Mouse (Mus musculus) heart, postnatal 0 days (tissue): ENCODE data around the gene Nudt1. TPM values are rescaled to one million over a fixed set of nuclear protein-coding genes. Genes with fewer than 3 reads are reported as not detected.

ENCODE experiments used
- ATAC-seq: fragments of 200-750 bp; cut with Nextera tagmentation; 2 replicates; pipeline ENCODE4 v1.8.0; 2017; ENCODE audit warnings: low read depth, moderate number of reproducible peaks, moderate library complexity; ENCODE audit not compliant: insufficient read depth
- DNase-seq: peaks from one replicate; pipeline ENCODE4 v3.0.0-alpha.2; 2016; ENCODE audit warnings: low spot score
- H3K27ac ChIP-seq: fragments of 300-500 bp; sonication (generic); 2 replicates; pipeline ENCODE4 v1.5.1; 2014; ENCODE audit warnings: low read depth, mild to moderate bottlenecking
- H3K27me3 ChIP-seq: fragments of 300-500 bp; sonication (generic); 2 replicates; pipeline ENCODE4 v1.6.1; 2014; ENCODE audit warnings: low read length, mixed read lengths; ENCODE audit not compliant: control insufficient read depth, insufficient read depth
- H3K36me3 ChIP-seq: fragments of 300-500 bp; sonication (generic); replicated peaks from 2 replicates; pipeline ENCODE4 v1.6.1; 2014; ENCODE audit warnings: low read length, mixed read lengths; ENCODE audit not compliant: control insufficient read depth, insufficient read depth
- H3K4me1 ChIP-seq: fragments of 300-500 bp; sonication (generic); 2 replicates; pipeline ENCODE4 v1.6.1; 2014; ENCODE audit warnings: antibody characterized with exemption; ENCODE audit not compliant: control insufficient read depth, insufficient read depth
- H3K4me2 ChIP-seq: fragments of 300-500 bp; sonication (generic); 2 replicates; pipeline ENCODE4 v1.6.1; 2014; ENCODE audit warnings: low read depth, mild to moderate bottlenecking, low read length, moderate library complexity
- H3K4me3 ChIP-seq: fragments of 300-500 bp; sonication (generic); 2 replicates; pipeline ENCODE4 v1.5.1; 2014; ENCODE audit warnings: low read depth, low read length
- H3K9ac ChIP-seq: fragments of 300-500 bp; sonication (generic); replicated peaks from 2 replicates; pipeline ENCODE4 v1.6.1; 2014; ENCODE audit warnings: low read depth, low read length, mixed read lengths
- H3K9me3 ChIP-seq: fragments of 300-500 bp; sonication (generic); replicated peaks from 2 replicates; pipeline ENCODE4 v1.6.1; 2016; ENCODE audit warnings: low read length; ENCODE audit not compliant: control insufficient read depth
- CTCF ChIP-seq: IDR thresholded peaks from 2 replicates; pipeline ENCODE4 v1.5.1; 2016; ENCODE audit warnings: antibody characterized with exemption, control low read depth, low read depth
- EP300 ChIP-seq: IDR thresholded peaks from 2 replicates; pipeline ENCODE4 v1.6.1; 2016; ENCODE audit warnings: antibody characterized with exemption, low read depth
- WGBS: fragments of 180-500 bp; shearing (Covaris S2); extraction: QIAGEN DNeasy Blood & Tissue Kit; methylation state at CpG from one replicate; pipeline ENCODE4 v1.1.7; 2014; 5-methylcytosine and 5-hydroxymethylcytosine counted together
- polyA plus RNA-seq: library from polyadenylated mRNA; unstranded; fragments of >200 nt; fragmentation: Nextera tagmentation; extraction: Ambion mirVana; gene quantifications from 2 replicates; pipeline ENCODE4 v1.2.1, GENCODE M21; 2015
- total RNA-seq: library from RNA; depleted of rRNA; stranded (reverse); fragments of >200 nt; gene quantifications from 2 replicates; pipeline ENCODE4 v1.2.3, GENCODE M21; 2014; ENCODE audit warnings: low replicate concordance

Gene Nudt1
- total and polyA plus RNA-seq, 2 experiments from 2014 or later: 11.3 to 17.4 TPM

GRCm38 (mm10) chr5:140331615-140332512 is 10.4 kb downstream of the Nudt1 start, which contains the start of gene Mrm2:
Mrm2 (minus strand) TSS chr5:140331898.
- 1% methylated on average over 39 of the region's 39 CpGs for WGBS
- no peaks in the 10 kb centered on the region for H3K9me3 ChIP-seq
- H3K4me3 ChIP-seq: peak within 1 kb of the TSS; percentile 83
- H3K4me1 ChIP-seq: peaks cover 9% of the 10 kb centered on the region
- peaks cover 15% of the 10 kb centered on the region for H3K36me3 ChIP-seq
- H3K4me2 ChIP-seq: peak within 1 kb of the TSS; percentile 87
- DNase-seq (peak; percentile 49), ATAC-seq (peak; percentile 82)
- no peaks in the 10 kb centered on the region for H3K27me3 ChIP-seq
- peak within 1 kb of the TSS; percentile 79 for H3K27ac ChIP-seq
- TF ChIP-seq CTCF (peak; percentile 66), EP300 (no peak)
- H3K9ac ChIP-seq: peak within 1 kb of the TSS; percentile 82

GRCm38 (mm10) chr5:140332519-140332918 is 11.1 kb downstream of the Nudt1 start:
- TF ChIP-seq EP300 (no peak), CTCF (no peak)
- no peak overlapping the region for H3K4me2 ChIP-seq
- DNase-seq (no peak), ATAC-seq (no peak)
- no peak overlapping the region for H3K9ac ChIP-seq
- H3K9me3 ChIP-seq: no peaks in the 10 kb centered on the region
- H3K27ac ChIP-seq: no peak overlapping the region
- peaks cover 9% of the 10 kb centered on the region for H3K4me1 ChIP-seq
- WGBS: 58% methylated on average over 4 of the region's 4 CpGs
- peaks cover 16% of the 10 kb centered on the region for H3K36me3 ChIP-seq
- H3K4me3 ChIP-seq: no peak overlapping the region
- H3K27me3 ChIP-seq: no peaks in the 10 kb centered on the region

GRCm38 (mm10) chr5:140333631-140334030 is 12.2 kb downstream of the Nudt1 start:
- Histone ChIP-seq H3K27me3 (no peaks in the 10 kb centered on the region), H3K36me3 (peaks cover 16% of the 10 kb centered on the region), H3K4me1 (peaks cover 9% of the 10 kb centered on the region), H3K9ac (no peak overlapping the region), H3K9me3 (no peaks in the 10 kb centered on the region), H3K4me3 (no peak overlapping the region), H3K27ac (no peak overlapping the region), H3K4me2 (no peak overlapping the region)
- DNase-seq (no peak), ATAC-seq (no peak)
- 32% methylated on average over 2 of the region's 2 CpGs for WGBS
- TF ChIP-seq CTCF: peak; percentile 33
- TF ChIP-seq EP300: no peak

- WGBS: 82% methylated on average over 1 of the region's 1 CpGs
- TF ChIP-seq CTCF: peak; percentile 73
- no peak for TF ChIP-seq EP300
- Histone ChIP-seq H3K27me3 (no peaks in the 10 kb centered on the region), H3K9ac (no peak overlapping the region), H3K4me1 (no peaks in the 10 kb centered on the region), H3K36me3 (peaks cover 34% of the 10 kb centered on the region), H3K27ac (no peak overlapping the region), H3K4me2 (no peak overlapping the region), H3K4me3 (no peak overlapping the region), H3K9me3 (no peaks in the 10 kb centered on the region)
- peak; percentile 11 for DNase-seq
- ATAC-seq: no peak
Observed at GRCm38 (mm10) chr5:140336680-140337079, 15.2 kb downstream of the Nudt1 start.

GRCm38 (mm10) chr5:140338779-140339178 is 17.3 kb downstream of the Nudt1 start:
- DNase-seq: no peak
- 88% methylated on average over 4 of the region's 4 CpGs for WGBS
- Histone ChIP-seq H3K36me3 (peaks cover 38% of the 10 kb centered on the region), H3K9ac (no peak overlapping the region), H3K4me1 (no peaks in the 10 kb centered on the region), H3K27me3 (no peaks in the 10 kb centered on the region), H3K4me2 (no peak overlapping the region), H3K27ac (no peak overlapping the region), H3K4me3 (no peak overlapping the region), H3K9me3 (no peaks in the 10 kb centered on the region)
- no peak for ATAC-seq
- TF ChIP-seq CTCF: no peak
- TF ChIP-seq EP300: no peak

- no peak overlapping the region for H3K4me2 ChIP-seq
- H3K4me3 ChIP-seq: no peak overlapping the region
- ATAC-seq (no peak), DNase-seq (no peak)
- H3K36me3 ChIP-seq: peaks cover 43% of the 10 kb centered on the region
- H3K9me3 ChIP-seq: no peaks in the 10 kb centered on the region
- no peaks in the 10 kb centered on the region for H3K4me1 ChIP-seq
- 68% methylated on average over 3 of the region's 3 CpGs for WGBS
- no peaks in the 10 kb centered on the region for H3K27me3 ChIP-seq
- H3K27ac ChIP-seq: no peak overlapping the region
- TF ChIP-seq EP300 (no peak), CTCF (no peak)
- no peak overlapping the region for H3K9ac ChIP-seq
Observed at GRCm38 (mm10) chr5:140339836-140340235, 18.4 kb downstream of the Nudt1 start.
